Mouse (Mus musculus) forebrain, postnatal 0 days (tissue): ENCODE measurements around the gene Prune2. TPM values are rescaled to one million over a fixed set of nuclear protein-coding genes. Genes with fewer than 3 reads are reported as not detected.

Experiments
- ATAC-seq: fragments of 200-750 bp; cut with Nextera tagmentation; 2 replicates; pipeline ENCODE4 v1.8.0; 2017; ENCODE audit warnings: mild to moderate bottlenecking, moderate library complexity
- DNase-seq: peaks from one replicate; pipeline ENCODE4 v3.0.0-alpha.2; 2015
- H3K27ac ChIP-seq: fragments of 300-500 bp; sonication (generic); 2 replicates; pipeline ENCODE4 v1.5.1; 2014; ENCODE audit warnings: low read depth, mild to moderate bottlenecking, antibody characterized with exemption, low read length, moderate library complexity, mixed read lengths
- H3K27me3 ChIP-seq: fragments of 300-500 bp; sonication (generic); 2 replicates; pipeline ENCODE4 v1.6.1; 2014; ENCODE audit warnings: mild to moderate bottlenecking, low read length, mixed read lengths; ENCODE audit not compliant: insufficient read depth
- H3K36me3 ChIP-seq: fragments of 300-500 bp; sonication (generic); 2 replicates; pipeline ENCODE4 v1.6.1; 2014; ENCODE audit warnings: mild to moderate bottlenecking, moderate library complexity; ENCODE audit not compliant: insufficient read depth
- H3K4me1 ChIP-seq: fragments of 300-500 bp; sonication (generic); 2 replicates; pipeline ENCODE4 v1.6.1; 2014; ENCODE audit warnings: antibody characterized with exemption; ENCODE audit not compliant: insufficient read depth
- H3K4me2 ChIP-seq: fragments of 300-500 bp; sonication (generic); 2 replicates; pipeline ENCODE4 v1.6.1; 2014; ENCODE audit warnings: low read depth, mild to moderate bottlenecking, moderate library complexity
- H3K4me3 ChIP-seq: fragments of 300-500 bp; sonication (generic); 2 replicates; pipeline ENCODE4 v1.5.1; 2014; ENCODE audit warnings: low read depth, low read length, mixed read lengths
- H3K9ac ChIP-seq: fragments of 300-500 bp; sonication (generic); 2 replicates; pipeline ENCODE4 v1.6.1; 2014; ENCODE audit warnings: mild to moderate bottlenecking
- H3K9me3 ChIP-seq: fragments of 300-500 bp; sonication (generic); 2 replicates; pipeline ENCODE4 v1.6.1; 2016; ENCODE audit warnings: low read length
- CTCF ChIP-seq: sonication (generic); IDR thresholded peaks from 2 replicates; pipeline ENCODE4 v1.5.1; 2016; ENCODE audit warnings: antibody characterized with exemption, control low read depth, low read depth
- WGBS: fragments of 180-500 bp; shearing (Covaris S2); extraction: QIAGEN DNeasy Blood & Tissue Kit; methylation state at CpG from one replicate; pipeline ENCODE4 v1.1.7; 2014; 5-methylcytosine and 5-hydroxymethylcytosine counted together
- polyA plus RNA-seq: library from polyadenylated mRNA; unstranded; fragments of >200 nt; fragmentation: Nextera tagmentation; extraction: Ambion mirVana; gene quantifications from 2 replicates; pipeline ENCODE4 v1.2.1, GENCODE M21; 2015
- total RNA-seq: library from RNA; depleted of rRNA; stranded (reverse); fragments of >200 nt; gene quantifications from 2 replicates; pipeline ENCODE4 v1.2.3, GENCODE M21; 2014

Prune2 gene
- total and polyA plus RNA-seq, 2 experiments from 2014 or later = 7.2 to 13.1 TPM

- 27% methylated on average over 4 of the region's 4 CpGs for WGBS
- H3K4me1 ChIP-seq = no peaks in the 10 kb centered on the region
- H3K27ac ChIP-seq = no peak overlapping the region
- DNase-seq (no peak), ATAC-seq (no peak)
- no peak overlapping the region for H3K9ac ChIP-seq
- TF ChIP-seq CTCF = no peak
- H3K36me3 ChIP-seq = no peaks in the 10 kb centered on the region
- H3K9me3 ChIP-seq = no peaks in the 10 kb centered on the region
- H3K4me3 ChIP-seq = no peak overlapping the region
- no peak overlapping the region for H3K4me2 ChIP-seq
- H3K27me3 ChIP-seq = no peaks in the 10 kb centered on the region
Observed at GRCm38 (mm10) chr19:17255511-17255910, 299.6 kb downstream of the Prune2 start.

DNA sequence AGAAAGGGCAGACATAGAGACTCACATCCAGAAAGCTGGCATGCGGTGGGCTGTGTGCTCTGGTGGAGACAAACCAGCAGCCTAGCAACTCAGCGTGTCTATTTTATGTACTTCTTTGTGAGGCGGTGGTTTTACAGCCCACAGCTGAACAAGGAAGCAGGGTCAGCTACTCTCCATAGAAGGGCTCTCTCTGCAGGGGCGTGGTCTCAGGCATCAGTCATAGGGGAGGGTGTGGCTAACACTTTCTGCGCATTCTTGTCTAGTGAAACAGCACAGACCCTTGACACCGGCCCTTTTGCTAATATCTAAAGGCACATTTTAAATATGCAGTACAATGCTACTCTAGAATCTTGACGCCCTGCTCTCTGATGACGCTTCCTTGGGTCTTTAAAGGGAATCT, 300.5 kb downstream of the Prune2 start:
- DNase-seq (no peak), ATAC-seq (no peak)
- no peak overlapping the region for H3K4me2 ChIP-seq
- H3K36me3 ChIP-seq = no peaks in the 10 kb centered on the region
- no peak overlapping the region for H3K4me3 ChIP-seq
- no peaks in the 10 kb centered on the region for H3K9me3 ChIP-seq
- H3K4me1 ChIP-seq = no peaks in the 10 kb centered on the region
- TF ChIP-seq CTCF = no peak
- no peak overlapping the region for H3K27ac ChIP-seq
- H3K27me3 ChIP-seq = no peaks in the 10 kb centered on the region
- H3K9ac ChIP-seq = no peak overlapping the region
- WGBS = 84% methylated on average over 8 of the region's 8 CpGs

DNA sequence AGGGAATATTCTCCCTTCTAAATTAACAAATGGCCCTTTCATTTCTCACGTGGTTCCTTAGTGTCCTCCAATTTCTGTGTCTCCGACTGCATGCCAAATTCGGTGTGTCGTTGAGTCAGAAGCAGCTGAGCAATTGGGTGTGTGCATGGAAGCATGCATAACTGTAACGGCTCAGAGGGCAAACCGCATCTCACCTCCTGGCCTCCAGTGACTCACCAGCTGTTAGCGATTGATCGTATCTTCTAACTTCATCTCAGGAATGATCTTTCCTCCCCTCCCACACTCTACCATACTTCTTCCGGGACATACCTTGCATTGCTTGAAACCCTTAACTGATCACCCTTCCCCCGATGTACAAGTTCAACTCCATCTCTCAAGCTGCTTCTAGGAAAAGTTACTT, 300.9 kb downstream of the Prune2 start:
- H3K9me3 ChIP-seq = no peaks in the 10 kb centered on the region
- H3K4me1 ChIP-seq = no peaks in the 10 kb centered on the region
- TF ChIP-seq CTCF = no peak
- no peak overlapping the region for H3K9ac ChIP-seq
- 81% methylated on average over 10 of the region's 10 CpGs for WGBS
- H3K4me3 ChIP-seq = no peak overlapping the region
- no peaks in the 10 kb centered on the region for H3K36me3 ChIP-seq
- ATAC-seq (no peak), DNase-seq (no peak)
- no peak overlapping the region for H3K4me2 ChIP-seq
- H3K27me3 ChIP-seq = no peaks in the 10 kb centered on the region
- H3K27ac ChIP-seq = no peak overlapping the region

GRCm38 (mm10) chr19:17263181-17263580, 307.3 kb downstream of the Prune2 start:
- Histone ChIP-seq H3K27me3 (no peaks in the 10 kb centered on the region), H3K9ac (no peak overlapping the region), H3K36me3 (no peaks in the 10 kb centered on the region), H3K4me3 (no peak overlapping the region), H3K4me1 (no peaks in the 10 kb centered on the region), H3K27ac (no peak overlapping the region), H3K9me3 (no peaks in the 10 kb centered on the region), H3K4me2 (no peak overlapping the region)
- ATAC-seq (no peak), DNase-seq (no peak)
- WGBS = 93% methylated on average over 2 of the region's 2 CpGs
- no peak for TF ChIP-seq CTCF

DNA sequence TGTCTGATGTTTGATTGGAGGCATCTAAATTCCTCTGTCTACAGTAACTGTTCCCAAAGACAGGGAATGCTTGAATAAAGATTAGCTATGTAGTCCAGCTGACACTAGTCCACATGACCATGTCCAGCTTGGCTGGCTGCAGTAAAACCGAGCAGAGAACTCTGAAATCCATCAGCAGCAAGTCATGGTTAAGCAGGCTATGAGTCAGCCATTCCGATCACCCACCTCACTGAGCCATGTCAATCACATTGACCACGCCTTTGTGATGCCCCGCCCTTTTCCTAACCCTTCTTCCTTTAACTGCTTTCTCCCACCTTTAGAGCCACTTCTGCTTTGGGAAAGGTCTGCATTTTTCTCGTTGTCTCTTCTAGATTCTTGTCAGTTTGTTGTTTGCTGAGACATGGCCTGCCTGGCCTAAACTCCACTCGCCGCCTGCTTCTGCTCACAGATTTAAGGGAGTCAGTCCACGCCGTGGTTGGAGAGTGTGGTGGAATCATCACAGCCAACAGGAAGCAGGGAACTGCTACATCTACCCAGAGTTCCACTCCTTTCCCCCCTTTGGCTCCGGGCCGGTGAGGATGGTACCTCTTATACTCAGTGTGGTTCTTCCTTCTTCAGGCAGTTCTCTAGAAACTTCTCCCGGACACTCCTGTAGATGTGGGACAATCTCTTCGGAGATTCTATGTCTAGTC, 307.9 kb downstream of the Prune2 start:
- ATAC-seq (no peak), DNase-seq (no peak)
- Histone ChIP-seq H3K9me3 (no peaks in the 10 kb centered on the region), H3K4me3 (no peak overlapping the region), H3K4me2 (no peak overlapping the region), H3K36me3 (no peaks in the 10 kb centered on the region), H3K9ac (no peak overlapping the region), H3K27ac (no peak overlapping the region), H3K4me1 (no peaks in the 10 kb centered on the region), H3K27me3 (no peaks in the 10 kb centered on the region)
- WGBS = 93% methylated on average over 13 of the region's 13 CpGs
- TF ChIP-seq CTCF = no peak

GRCm38 (mm10) chr19:17264481-17265196, 308.7 kb downstream of the Prune2 start:
- Histone ChIP-seq H3K9ac (no peak overlapping the region), H3K4me2 (no peak overlapping the region), H3K27ac (no peak overlapping the region), H3K4me3 (no peak overlapping the region), H3K4me1 (no peaks in the 10 kb centered on the region), H3K9me3 (no peaks in the 10 kb centered on the region), H3K27me3 (no peaks in the 10 kb centered on the region), H3K36me3 (no peaks in the 10 kb centered on the region)
- DNase-seq (no peak), ATAC-seq (no peak)
- 91% methylated on average over 9 of the region's 9 CpGs for WGBS
- no peak for TF ChIP-seq CTCF

DNA sequence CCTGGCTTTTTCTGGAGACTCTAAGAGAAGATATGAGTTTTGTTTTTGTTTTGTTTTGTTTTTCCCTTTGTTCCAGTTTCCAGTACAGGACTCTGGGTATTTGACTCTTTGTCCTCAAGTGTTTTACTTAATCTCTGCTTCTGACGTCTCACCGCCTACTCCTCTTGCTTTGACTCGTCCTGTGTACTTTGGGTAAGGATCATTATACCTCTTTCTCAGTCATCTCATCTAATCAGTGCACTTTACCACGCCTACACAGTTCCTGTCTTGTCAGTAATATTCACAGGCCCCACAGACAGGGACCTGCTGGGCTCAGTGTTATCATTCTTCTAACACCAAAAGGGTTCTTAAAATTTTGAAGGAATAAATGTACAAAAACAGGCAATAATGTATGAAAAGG, 312.8 kb downstream of the Prune2 start:
- TF ChIP-seq CTCF = no peak
- no peaks in the 10 kb centered on the region for H3K27me3 ChIP-seq
- H3K4me3 ChIP-seq = no peak overlapping the region
- H3K27ac ChIP-seq = no peak overlapping the region
- no peaks in the 10 kb centered on the region for H3K36me3 ChIP-seq
- H3K9ac ChIP-seq = no peak overlapping the region
- no peak overlapping the region for H3K4me2 ChIP-seq
- DNase-seq (no peak), ATAC-seq (no peak)
- WGBS = 85% methylated on average over 4 of the region's 4 CpGs
- no peaks in the 10 kb centered on the region for H3K4me1 ChIP-seq
- H3K9me3 ChIP-seq = no peaks in the 10 kb centered on the region
